Mouse (Mus musculus) gastrocnemius, postnatal 4 days (tissue): ENCODE data around the gene Gm20388. TPM values are rescaled to one million over a fixed set of nuclear protein-coding genes. Genes with fewer than 3 reads are reported as not detected.
"Not testable (repeated sequence)": the region's sequence is repeated elsewhere in the genome, so short reads cannot be mapped to it uniquely, and the experiment has no call there.

Experiments
- DNase-seq, 2 experiments: peaks; one replicate each; pipeline ENCODE4 v3.0.0; 2021 to 2022; ENCODE audit warnings: low spot score in 2 of 2, mixed read lengths in 2 of 2
- total RNA-seq, 2 experiments: library from RNA; stranded (reverse); gene quantifications; 2 replicates each; pipeline ENCODE4 v1.2.3; 2021

Gm20388 gene
- total RNA-seq, 2 experiments from 2014 or later: 12.8 to 22.8 TPM

- no peak for DNase-seq
Observed at GRCm38 (mm10) chr8:123267926-123268656, 3357.4 kb downstream of the Gm20388 start.

- peak in 1 of 2 experiments; percentile 45 for DNase-seq
Observed at GRCm38 (mm10) chr8:123271147-123271546, 3360.5 kb downstream of the Gm20388 start.

- DNase-seq: no peak
Observed at GRCm38 (mm10) chr8:123271901-123272300, 3361.3 kb downstream of the Gm20388 start.

GRCm38 (mm10) chr8:123274447-123274846, 3363.8 kb downstream of the Gm20388 start:
- DNase-seq: no peak

GRCm38 (mm10) chr8:123275096-123275495, 3364.5 kb downstream of the Gm20388 start:
- DNase-seq: no peak

GRCm38 (mm10) chr8:123278445-123278844, 3367.8 kb downstream of the Gm20388 start:
- no peak for DNase-seq

- no peak for DNase-seq
Observed at GRCm38 (mm10) chr8:123279828-123280227, 3369.2 kb downstream of the Gm20388 start.

GRCm38 (mm10) chr8:123280302-123281094, 3369.9 kb downstream of the Gm20388 start:
- DNase-seq: no peak

GRCm38 (mm10) chr8:123282994-123283393, 3372.4 kb downstream of the Gm20388 start:
- not testable (repeated sequence) for DNase-seq

- no peak for DNase-seq
Observed at GRCm38 (mm10) chr8:123283991-123284390, 3373.3 kb downstream of the Gm20388 start.

GRCm38 (mm10) chr8:123284493-123284892, 3373.9 kb downstream of the Gm20388 start:
- no peak for DNase-seq

GRCm38 (mm10) chr8:123287362-123287761, 3376.7 kb downstream of the Gm20388 start:
- no peak for DNase-seq

- peak in 1 of 2 experiments; percentile 28 for DNase-seq
Observed at GRCm38 (mm10) chr8:123290166-123290565, 3379.5 kb downstream of the Gm20388 start.

GRCm38 (mm10) chr8:123290679-123291078, 3380.0 kb downstream of the Gm20388 start:
- no peak for DNase-seq

GRCm38 (mm10) chr8:123291716-123292115, 3381.1 kb downstream of the Gm20388 start:
- no peak for DNase-seq

- no peak for DNase-seq
Observed at GRCm38 (mm10) chr8:123292281-123292680, 3381.6 kb downstream of the Gm20388 start.

GRCm38 (mm10) chr8:123292785-123293184, 3382.1 kb downstream of the Gm20388 start:
- DNase-seq: no peak

GRCm38 (mm10) chr8:123298301-123298700, 3387.7 kb downstream of the Gm20388 start:
- DNase-seq: no peak

- DNase-seq: no peak
Observed at GRCm38 (mm10) chr8:123308738-123309137, 3398.1 kb downstream of the Gm20388 start.

GRCm38 (mm10) chr8:123317781-123318466, 3407.3 kb downstream of the Gm20388 start:
- DNase-seq: no peak

GRCm38 (mm10) chr8:123318467-123318911, 3407.8 kb downstream of the Gm20388 start, which contains the start of gene Fanca:
Gene Fanca, minus strand, starts transcription at chr8:123318576.
- peak; percentile 81 to 93 for DNase-seq
